Mouse (Mus musculus) lung, adult 2 months (tissue): ENCODE measurements around the gene Tfap2c. TPM values are rescaled to one million over a fixed set of nuclear protein-coding genes. Genes with fewer than 3 reads are reported as not detected.
A peak's percentile ranks its signal among the peaks of the same experiment; 100 is the strongest.

Experiments used
- DNase-seq: peaks from one replicate; pipeline ENCODE4 v3.0.0; 2022
- H3K4me1 ChIP-seq: fragments of 200-500 bp; 2 replicates; pipeline ENCODE4 v1.6.1; 2011; ENCODE audit warnings: low read length; ENCODE audit not compliant: control insufficient read depth, insufficient read depth
- H3K4me3 ChIP-seq: fragments of 200-500 bp; replicated peaks from 2 replicates; pipeline ENCODE3; 2011; ENCODE audit warnings: low read depth, mild to moderate bottlenecking, control low read depth, low read length; ENCODE audit errors: extremely low read depth
- CTCF ChIP-seq: fragments of 200-500 bp; IDR thresholded peaks from 2 replicates; pipeline ENCODE4 v1.5.1; 2011; ENCODE audit warnings: mild to moderate bottlenecking, low read length, control low read depth; ENCODE audit not compliant: insufficient read depth
- POLR2A ChIP-seq: fragments of 200-500 bp; IDR thresholded peaks from 2 replicates; pipeline ENCODE4 v1.6.1; 2011; ENCODE audit warnings: low read depth, mild to moderate bottlenecking, control low read depth, low read length, borderline replicate concordance; ENCODE audit errors: extremely low read depth
- WGBS: fragments of 180-500 bp; shearing (Covaris S2); methylation state at CpG from one replicate; pipeline ENCODE4 v1.1.7; 2018; 5-methylcytosine and 5-hydroxymethylcytosine counted together
- polyA plus RNA-seq: library from polyadenylated mRNA; depleted of rRNA; stranded (reverse); fragments of >200 nt; gene quantifications from 2 replicates; pipeline ENCODE4 v1.2.3, GENCODE M21; 2012

The Tfap2c gene
- polyA plus RNA-seq, 1 experiment, result 0.58 TPM

- DNase-seq, result no peak
- H3K4me3 ChIP-seq, result no peak overlapping the region
- no peak for TF ChIP-seq CTCF
- TF ChIP-seq POLR2A, result no peak
- H3K4me1 ChIP-seq, result no peaks in the 10 kb centered on the region
- 82% methylated on average over 12 of the region's 12 CpGs for WGBS
Measured at GRCm38 (mm10) chr2:172522528-172522927, 26.9 kb upstream of the Tfap2c start.

GRCm38 (mm10) chr2:172527175-172527574 is 22.2 kb upstream of the Tfap2c start:
- TF ChIP-seq CTCF, result no peak
- TF ChIP-seq POLR2A, result no peak
- 75% methylated on average over 8 of the region's 8 CpGs for WGBS
- no peak for DNase-seq
- H3K4me3 ChIP-seq, result no peak overlapping the region
- no peaks in the 10 kb centered on the region for H3K4me1 ChIP-seq

- TF ChIP-seq POLR2A, result no peak
- TF ChIP-seq CTCF, result no peak
- WGBS, result 34% methylated on average over 4 of the region's 4 CpGs
- no peaks in the 10 kb centered on the region for H3K4me1 ChIP-seq
Measured at GRCm38 (mm10) chr2:172543987-172544386, 5.4 kb upstream of the Tfap2c start.

GRCm38 (mm10) chr2:172544601-172545127 is 4.7 kb upstream of the Tfap2c start:
- Histone ChIP-seq H3K4me1 (no peaks in the 10 kb centered on the region), H3K4me3 (no peak overlapping the region)
- DNase-seq, result no peak
- TF ChIP-seq POLR2A, result no peak
- no peak for TF ChIP-seq CTCF
- 15% methylated on average over 6 of the region's 6 CpGs for WGBS

More at GRCm38 (mm10) chr2:172543987-172544386, 5.4 kb upstream of the Tfap2c start:
- no peak for DNase-seq
- H3K4me3 ChIP-seq, result no peak overlapping the region

- DNase-seq, result no peak
- Histone ChIP-seq H3K4me3 (no peak overlapping the region), H3K4me1 (no peaks in the 10 kb centered on the region)
- TF ChIP-seq POLR2A, result no peak
- TF ChIP-seq CTCF, result no peak
- 14% methylated on average over 35 of the region's 35 CpGs for WGBS
Measured at GRCm38 (mm10) chr2:172545592-172546235, 3.7 kb upstream of the Tfap2c start.

GRCm38 (mm10) chr2:172546551-172546950 is 2.8 kb upstream of the Tfap2c start:
- TF ChIP-seq CTCF (no peak), POLR2A (no peak)
- Histone ChIP-seq H3K4me1 (no peaks in the 10 kb centered on the region), H3K4me3 (no peak overlapping the region)
- DNase-seq, result no peak
- WGBS, result 21% methylated on average over 16 of the region's 16 CpGs

GRCm38 (mm10) chr2:172547116-172547515 is 2.3 kb upstream of the Tfap2c start:
- DNase-seq, result no peak
- no peak overlapping the region for H3K4me3 ChIP-seq
- peak; percentile 25; the same call in 1 of the 2 replicates for TF ChIP-seq CTCF
- TF ChIP-seq POLR2A, result no peak
- WGBS, result 1% methylated on average over 21 of the region's 21 CpGs
- H3K4me1 ChIP-seq, result no peaks in the 10 kb centered on the region

GRCm38 (mm10) chr2:172547807-172548586 is 1.4 kb upstream of the Tfap2c start:
- H3K4me3 ChIP-seq, result no peak overlapping the region
- TF ChIP-seq POLR2A, result no peak
- no peak for TF ChIP-seq CTCF
- no peak for DNase-seq
- 6% methylated on average over 27 of the region's 27 CpGs for WGBS
- no peaks in the 10 kb centered on the region for H3K4me1 ChIP-seq

GRCm38 (mm10) chr2:172548672-172549255 is 629 bp upstream of the Tfap2c start:
- TF ChIP-seq CTCF (no peak), POLR2A (no peak)
- Histone ChIP-seq H3K4me3 (no peak overlapping the region), H3K4me1 (no peaks in the 10 kb centered on the region)
- WGBS, result 3% methylated on average over 27 of the region's 27 CpGs
- no peak for DNase-seq
